Mouse (Mus musculus) stomach, embryonic 16.5 days (tissue): ENCODE measurements at regions not wholly inside any gene's neighbourhood (a gene's known extent, or its start where the extent isn't known, plus 50 kb on each side); places are given as distances from the start of the nearest gene placed in this dataset.

ENCODE experiments used
- ATAC-seq: fragments of 200-750 bp; cut with Nextera tagmentation; 2 replicates; pipeline ENCODE4 v1.8.0; 2017; ENCODE audit warnings: moderate number of reproducible peaks, moderate TSS enrichment; ENCODE audit not compliant: insufficient read depth, low FRiP score
- H3K27ac ChIP-seq: fragments of 300-500 bp; sonication (generic); 2 replicates; pipeline ENCODE4 v1.5.1; 2014; ENCODE audit warnings: low read length
- H3K27me3 ChIP-seq: fragments of 300-500 bp; sonication (generic); 2 replicates; pipeline ENCODE4 v1.6.1; 2014; ENCODE audit warnings: low read length, control low read depth, mixed read lengths; ENCODE audit not compliant: control insufficient read depth, insufficient read depth
- H3K36me3 ChIP-seq: fragments of 300-500 bp; sonication (generic); 2 replicates; pipeline ENCODE4 v1.6.1; 2014; ENCODE audit warnings: low read length; ENCODE audit not compliant: control insufficient read depth, insufficient read depth
- H3K4me1 ChIP-seq: fragments of 300-500 bp; sonication (generic); 2 replicates; pipeline ENCODE4 v1.6.1; 2014; ENCODE audit warnings: low read length, control low read depth, mixed read lengths; ENCODE audit not compliant: control insufficient read depth, insufficient read depth
- H3K4me2 ChIP-seq: fragments of 300-500 bp; sonication (generic); 2 replicates; pipeline ENCODE4 v1.6.1; 2014; ENCODE audit warnings: low read depth, low read length, mixed read lengths
- H3K4me3 ChIP-seq: fragments of 300-500 bp; sonication (generic); replicated peaks from 2 replicates; pipeline ENCODE4 v1.5.1; 2014; ENCODE audit warnings: mild to moderate bottlenecking, low read length
- H3K9ac ChIP-seq: fragments of 300-500 bp; sonication (generic); 2 replicates; pipeline ENCODE4 v1.6.1; 2014; ENCODE audit warnings: low read length
- H3K9me3 ChIP-seq: fragments of 300-500 bp; sonication (generic); replicated peaks from 2 replicates; pipeline ENCODE4 v1.6.1; 2016; ENCODE audit warnings: low read length, control low read depth; ENCODE audit not compliant: control insufficient read depth
- WGBS: fragments of 180-500 bp; shearing (Covaris S2); extraction: QIAGEN DNeasy Blood & Tissue Kit; methylation state at CpG from one replicate; pipeline ENCODE4 v1.1.7; 2014; 5-methylcytosine and 5-hydroxymethylcytosine counted together

- Histone ChIP-seq H3K4me2 (no peak overlapping the region), H3K9me3 (no peaks in the 10 kb centered on the region), H3K27ac (no peak overlapping the region), H3K36me3 (no peaks in the 10 kb centered on the region), H3K9ac (no peak overlapping the region), H3K4me3 (no peak overlapping the region), H3K4me1 (no peaks in the 10 kb centered on the region), H3K27me3 (no peaks in the 10 kb centered on the region)
- 15% methylated on average over 9 of the region's 9 CpGs for WGBS
- ATAC-seq: 0 out of 2 replicates have a peak, but pooled peaks have one; percentile 62
These were observed 517.5 kb downstream of the Cps1 start for GRCm38 (mm10) chr1:67640353-67640752.

GRCm38 (mm10) chr1:67640766-67641165 lies 517.9 kb downstream of the Cps1 start:
- H3K36me3 ChIP-seq: no peaks in the 10 kb centered on the region
- H3K4me1 ChIP-seq: no peaks in the 10 kb centered on the region
- H3K4me2 ChIP-seq: no peak overlapping the region
- H3K27ac ChIP-seq: no peak overlapping the region
- 34% methylated on average over 6 of the region's 6 CpGs for WGBS
- H3K4me3 ChIP-seq: no peak overlapping the region
- ATAC-seq: no peak
- H3K9ac ChIP-seq: no peak overlapping the region
- H3K27me3 ChIP-seq: no peaks in the 10 kb centered on the region
- H3K9me3 ChIP-seq: no peaks in the 10 kb centered on the region

- H3K4me2 ChIP-seq: no peak overlapping the region
- H3K4me1 ChIP-seq: no peaks in the 10 kb centered on the region
- 53% methylated on average over 4 of the region's 4 CpGs for WGBS
- H3K27ac ChIP-seq: no peak overlapping the region
- H3K9me3 ChIP-seq: no peaks in the 10 kb centered on the region
- ATAC-seq: no peak
- H3K27me3 ChIP-seq: no peaks in the 10 kb centered on the region
- H3K9ac ChIP-seq: no peak overlapping the region
- H3K4me3 ChIP-seq: no peak overlapping the region
- no peaks in the 10 kb centered on the region for H3K36me3 ChIP-seq
These were observed 520.8 kb downstream of the Cps1 start for GRCm38 (mm10) chr1:67643627-67644026.
